Mouse (Mus musculus) E14TG2a.4 (cell line): Measurements from ENCODE around the gene Hist1h4h.

ENCODE experiments used
- CTCF ChIP-seq: conservative IDR thresholded peaks from 2 replicates; pipeline ENCODE4 v1.5.1; 2014; ENCODE audit warnings: low read length
- NANOG ChIP-seq: IDR thresholded peaks from 2 replicates; pipeline ENCODE4 v1.6.1; 2014; ENCODE audit warnings: borderline replicate concordance, low read length, mixed read lengths

- TF ChIP-seq CTCF (no peak), NANOG (no peak)
Measured at GRCm38 (mm10) chr13:23498653-23499052, 32.2 kb upstream of the Hist1h4h start.
